Mouse (Mus musculus) brain, adult 2 months (tissue): ENCODE data around the gene Atpif1.
A peak's percentile ranks its signal among the peaks of the same experiment; 100 is the strongest.
"Not testable (repeated sequence)": the region's sequence is repeated elsewhere in the genome, so short reads cannot be mapped to it uniquely, and the experiment has no call there.

Experiments
- DNase-seq: peaks from one replicate; pipeline ENCODE4 v3.0.0; 2011; ENCODE audit warnings: low read depth, low spot score

Gene Atpif1

GRCm38 (mm10) chr4:132532981-132533916 is at the start of gene Atpif1:
Gene Atpif1 (minus strand): TSS chr4:132533659.
- peak; percentile 98 for DNase-seq

- DNase-seq, result no peak
Measured at GRCm38 (mm10) chr4:132574809-132575347, 41.4 kb upstream of the Atpif1 start.

- DNase-seq, result peak; percentile 16
Measured at GRCm38 (mm10) chr4:132573327-132573726, 39.9 kb upstream of the Atpif1 start.

GRCm38 (mm10) chr4:132571190-132571589 is 37.7 kb upstream of the Atpif1 start:
- no peak for DNase-seq

GRCm38 (mm10) chr4:132569115-132569514 is 35.7 kb upstream of the Atpif1 start:
- DNase-seq, result no peak

- DNase-seq, result no peak
Measured at GRCm38 (mm10) chr4:132567361-132567779, 33.9 kb upstream of the Atpif1 start.

GRCm38 (mm10) chr4:132565089-132565747 is 31.8 kb upstream of the Atpif1 start:
- no peak for DNase-seq

- DNase-seq, result peak; percentile 55
Measured at GRCm38 (mm10) chr4:132563965-132564364, 30.5 kb upstream of the Atpif1 start, which contains the start of gene Ptafr. Gene Ptafr (plus strand): TSS chr4:132564067.

- DNase-seq, result no peak
Measured at GRCm38 (mm10) chr4:132563261-132563660, 29.8 kb upstream of the Atpif1 start.

GRCm38 (mm10) chr4:132555550-132555949 is 22.1 kb upstream of the Atpif1 start:
- not testable (repeated sequence) for DNase-seq

GRCm38 (mm10) chr4:132554653-132555052 is 21.2 kb upstream of the Atpif1 start:
- no peak for DNase-seq

- DNase-seq, result peak; percentile 12
Measured at GRCm38 (mm10) chr4:132554221-132554620, 20.8 kb upstream of the Atpif1 start.

- DNase-seq, result peak; percentile 78
Measured at GRCm38 (mm10) chr4:132545851-132546250, 12.4 kb upstream of the Atpif1 start.

- DNase-seq, result peak; percentile 87
Measured at GRCm38 (mm10) chr4:132542724-132543123, 9.3 kb upstream of the Atpif1 start.

- DNase-seq, result no peak
Measured at GRCm38 (mm10) chr4:132541413-132541812, 8.0 kb upstream of the Atpif1 start.

GRCm38 (mm10) chr4:132539481-132539880 is 6.0 kb upstream of the Atpif1 start:
- peak; percentile 64 for DNase-seq

- DNase-seq, result peak; percentile 96
Measured at GRCm38 (mm10) chr4:132535406-132536121, 2.1 kb upstream of the Atpif1 start, which contains the start of gene Dnajc8. Gene Dnajc8 (plus strand): TSS chr4:132535550.

- DNase-seq, result peak; percentile 48
Measured at GRCm38 (mm10) chr4:132532496-132532895, 963 bp downstream of the Atpif1 start.

- no peak for DNase-seq
Measured at GRCm38 (mm10) chr4:132530033-132530804, 3.2 kb downstream of the Atpif1 start.

GRCm38 (mm10) chr4:132529344-132529743 is 4.1 kb downstream of the Atpif1 start:
- no peak for DNase-seq
